Mouse (Mus musculus) frontal cortex, postnatal 10 days (tissue): ENCODE data around the gene C130073F10Rik.
"Not testable (repeated sequence)": the region's sequence is repeated elsewhere in the genome, so short reads cannot be mapped to it uniquely, and the experiment has no call there.

Experiments
- DNase-seq, 2 experiments: peaks; one replicate each; pipeline ENCODE4 v3.0.0; 2022; ENCODE audit warnings: low spot score in 2 of 2, mixed read lengths in 1 of 2

C130073F10Rik gene

DNA sequence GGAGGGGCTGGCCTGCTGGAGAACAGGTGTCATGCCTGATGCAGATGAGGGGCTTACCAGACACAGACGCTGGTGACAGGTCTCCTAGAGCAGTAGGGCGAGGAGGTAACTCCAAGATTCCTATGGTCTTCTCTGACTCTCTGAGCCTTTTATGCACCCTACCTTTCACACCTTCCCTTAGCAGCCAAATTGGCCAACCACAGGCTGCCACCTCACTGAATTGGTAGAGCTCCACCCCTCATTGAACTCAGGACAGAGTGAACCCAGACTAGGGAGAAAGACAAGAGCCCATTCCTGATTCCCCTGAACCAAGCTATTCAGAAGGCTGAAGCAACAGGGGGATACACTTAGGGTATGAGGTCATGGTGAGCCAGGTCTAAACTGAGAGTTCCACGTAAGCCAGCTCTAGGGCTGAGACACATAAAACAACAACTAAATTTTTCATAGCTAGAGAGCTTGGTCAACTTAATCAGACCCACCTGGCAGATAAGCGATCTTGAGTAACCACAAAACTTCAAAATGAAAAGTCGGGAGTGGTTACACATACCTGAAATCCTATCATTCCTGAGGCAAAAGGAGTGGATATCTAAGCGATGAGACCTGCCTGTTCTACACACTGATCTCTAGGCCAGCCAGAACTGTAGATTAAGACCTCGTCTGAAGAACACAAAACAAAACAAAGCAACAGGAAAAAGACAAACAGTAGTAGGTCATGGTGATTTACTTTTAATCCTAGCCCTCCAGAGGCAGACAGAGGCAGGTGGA is at the start of gene C130073F10Rik:
TSS of gene C130073F10Rik (minus strand) at position 134 of the 765 bp plus-strand sequence.
- no peak for DNase-seq

DNA sequence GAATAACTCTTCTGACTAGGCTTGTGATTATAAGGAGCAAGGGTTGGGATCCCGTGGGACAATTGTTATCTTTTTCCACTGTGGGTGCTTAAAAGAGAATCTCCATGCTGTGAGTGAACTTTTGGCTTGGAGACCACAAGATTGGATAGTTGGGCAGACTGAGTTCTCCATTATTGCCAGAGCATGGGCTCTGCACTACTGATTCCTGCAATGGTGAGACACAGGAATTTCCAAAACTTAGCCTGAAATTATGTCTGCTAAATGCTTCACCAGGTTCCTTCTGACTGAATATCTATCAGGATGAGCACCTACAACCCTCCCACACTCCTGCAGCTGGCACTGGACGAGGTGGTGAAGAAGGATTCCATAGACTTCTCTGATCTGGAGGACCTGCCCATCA is 46.5 kb upstream of the C130073F10Rik start, which contains the start of gene Gm12794:
TSS of gene Gm12794 (plus strand) at position 301 of the 400 bp plus-strand sequence.
- not testable (repeated sequence) for DNase-seq

DNA sequence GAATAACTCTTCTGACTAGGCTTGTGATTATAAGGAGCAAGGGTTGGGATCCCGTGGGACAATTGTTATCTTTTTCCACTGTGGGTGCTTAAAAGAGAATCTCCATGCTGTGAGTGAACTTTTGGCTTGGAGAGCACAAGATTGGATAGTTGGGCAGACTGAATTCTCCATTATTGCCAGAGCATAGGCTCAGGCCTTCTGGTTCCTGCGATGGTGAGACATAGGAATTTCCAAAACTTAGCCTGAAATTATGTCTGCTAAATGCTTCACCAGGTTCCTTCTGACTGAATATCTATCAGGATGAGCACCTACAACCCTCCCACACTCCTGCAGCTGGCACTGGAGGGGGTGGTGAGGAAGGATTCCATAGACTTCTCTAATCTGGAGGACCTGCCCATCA is 15.2 kb upstream of the C130073F10Rik start, which contains the start of gene Gm12800:
TSS of gene Gm12800 (plus strand) at position 301 of the 400 bp plus-strand sequence.
- DNase-seq, result not testable (repeated sequence)

DNA sequence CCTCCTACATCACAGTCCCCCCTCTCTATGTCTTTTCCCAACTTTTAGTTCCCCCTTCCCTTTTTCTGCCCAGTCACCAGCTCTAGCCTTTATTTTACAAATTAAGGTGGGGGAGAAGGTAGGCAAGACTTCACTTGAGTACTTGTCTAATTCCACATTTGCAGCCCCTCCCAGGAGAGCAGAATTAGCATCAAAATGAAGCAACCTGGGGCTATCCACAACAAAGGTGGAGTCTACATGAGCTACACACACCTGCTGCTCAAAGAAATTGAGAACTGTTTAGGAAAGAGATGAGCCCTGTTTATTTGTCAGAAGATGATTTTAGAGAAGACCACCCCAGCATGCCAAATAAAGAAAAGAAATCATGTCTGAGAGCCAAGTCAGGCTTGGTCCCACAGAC is 4.2 kb downstream of the C130073F10Rik start:
- no peak for DNase-seq

DNA sequence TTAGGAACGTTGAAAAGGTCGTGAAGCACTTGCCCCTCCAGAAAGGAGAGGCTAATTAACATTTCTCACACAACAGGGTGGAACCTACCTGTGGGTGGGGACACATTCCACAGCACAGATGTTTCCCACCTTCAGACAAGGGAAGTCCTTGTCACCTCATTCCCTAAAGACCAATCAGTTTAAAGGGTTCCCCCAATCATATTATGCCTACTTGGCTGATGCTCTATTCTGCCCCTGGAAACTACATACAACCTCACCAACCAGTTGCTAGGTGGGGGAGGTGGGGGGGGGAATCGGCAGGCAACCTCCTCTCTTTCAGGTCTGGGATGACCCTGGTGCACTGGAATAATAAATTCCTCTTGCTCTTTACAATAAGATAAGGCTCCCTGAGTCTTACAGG is 9.9 kb downstream of the C130073F10Rik start:
- no peak for DNase-seq

DNA sequence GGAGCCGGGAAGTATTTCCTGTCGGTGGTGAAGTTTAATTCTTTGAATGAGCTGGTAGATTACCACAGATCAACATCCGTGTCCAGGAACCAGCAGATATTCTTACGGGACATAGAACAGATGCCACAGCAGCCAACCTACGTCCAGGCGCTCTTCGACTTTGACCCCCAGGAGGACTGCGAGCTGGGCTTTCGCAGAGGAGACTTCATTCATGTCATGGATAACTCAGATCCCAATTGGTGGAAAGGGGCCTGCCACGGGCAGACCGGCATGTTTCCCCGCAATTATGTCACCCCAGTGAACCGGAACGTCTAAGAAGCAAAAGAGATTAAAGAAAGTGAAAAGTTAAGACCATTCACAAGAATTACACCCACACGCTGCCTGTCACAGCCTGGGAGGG is 17.9 kb downstream of the C130073F10Rik start:
- not testable (repeated sequence) for DNase-seq

DNA sequence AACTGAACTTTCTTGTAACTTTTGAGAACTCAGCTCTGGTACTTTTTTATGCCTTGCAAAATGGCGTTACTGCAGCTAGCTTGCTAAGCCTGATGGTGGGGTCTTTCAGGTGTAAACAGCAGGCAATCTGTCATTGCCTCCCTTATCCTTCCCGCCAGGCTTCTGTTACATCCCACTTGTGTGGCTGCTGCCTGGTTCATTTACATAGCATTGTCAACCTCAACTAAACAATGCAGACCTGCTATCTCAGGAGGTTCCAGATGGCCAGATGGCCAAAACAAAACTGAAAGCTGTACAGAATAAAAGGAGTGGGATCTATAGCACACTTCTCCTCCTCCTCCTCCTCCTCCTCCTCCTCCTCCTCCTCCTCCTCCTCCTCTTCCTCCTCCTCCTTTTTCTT is 21.6 kb downstream of the C130073F10Rik start:
- not testable (repeated sequence) for DNase-seq

DNA sequence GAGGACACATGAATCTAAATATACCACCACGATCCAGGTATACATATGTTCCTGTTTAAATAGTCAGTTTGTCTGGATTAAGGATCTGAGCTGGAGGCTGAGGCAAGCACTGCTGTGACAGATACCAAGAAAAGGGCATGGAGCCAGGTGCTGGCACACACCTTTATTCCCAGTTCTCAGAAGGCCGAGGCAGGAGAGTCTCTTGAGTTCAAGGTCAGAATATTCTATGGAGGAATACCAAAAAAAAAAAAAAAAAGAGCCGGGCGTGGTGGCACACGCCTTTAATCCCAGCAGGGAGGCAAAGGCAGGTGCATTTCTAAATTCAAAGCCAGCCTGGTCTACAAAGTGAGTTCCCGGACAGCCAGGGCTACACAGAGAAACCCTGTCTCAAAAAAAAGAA is 31.3 kb downstream of the C130073F10Rik start:
- no peak for DNase-seq

DNA sequence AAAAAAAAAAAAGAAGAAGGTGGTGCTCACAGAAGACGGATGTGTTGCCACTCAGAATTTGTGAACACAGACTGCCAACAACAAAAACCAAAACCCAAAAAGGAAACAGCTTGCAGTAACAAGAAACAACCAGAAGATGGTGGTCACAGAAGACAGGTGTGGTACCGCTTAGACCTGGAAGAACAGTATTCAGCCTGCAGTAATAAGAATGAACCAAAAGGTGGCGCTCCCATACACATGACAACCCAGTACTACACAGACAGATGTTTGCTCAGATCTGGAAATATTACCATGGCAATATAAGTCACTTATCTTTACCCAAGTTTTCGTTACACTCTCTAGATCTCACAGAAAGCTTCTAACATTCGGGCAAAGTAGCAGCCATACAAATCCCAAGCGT is 32.7 kb downstream of the C130073F10Rik start:
- peak; percentile 14 to 17 for DNase-seq

DNA sequence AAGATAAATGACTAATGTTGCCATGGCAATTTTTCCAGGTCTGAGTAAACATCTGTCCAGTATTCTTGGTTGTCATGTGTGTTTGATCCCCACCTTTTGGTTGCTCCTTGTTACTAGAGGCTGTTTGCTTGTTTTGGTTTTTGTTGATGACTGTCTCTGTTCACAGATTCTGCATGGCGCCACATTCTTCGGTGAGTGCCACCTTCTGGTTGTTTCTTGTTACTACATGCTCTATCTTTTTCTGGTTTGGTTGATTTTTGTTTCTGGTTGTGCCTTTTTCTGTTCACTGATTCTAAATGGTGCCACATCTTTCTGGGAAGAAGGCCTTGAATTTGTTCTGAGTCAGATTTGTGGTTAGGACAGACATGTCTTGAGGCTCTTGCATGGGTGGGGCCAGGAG is 42.7 kb downstream of the C130073F10Rik start:
- no peak for DNase-seq

DNA sequence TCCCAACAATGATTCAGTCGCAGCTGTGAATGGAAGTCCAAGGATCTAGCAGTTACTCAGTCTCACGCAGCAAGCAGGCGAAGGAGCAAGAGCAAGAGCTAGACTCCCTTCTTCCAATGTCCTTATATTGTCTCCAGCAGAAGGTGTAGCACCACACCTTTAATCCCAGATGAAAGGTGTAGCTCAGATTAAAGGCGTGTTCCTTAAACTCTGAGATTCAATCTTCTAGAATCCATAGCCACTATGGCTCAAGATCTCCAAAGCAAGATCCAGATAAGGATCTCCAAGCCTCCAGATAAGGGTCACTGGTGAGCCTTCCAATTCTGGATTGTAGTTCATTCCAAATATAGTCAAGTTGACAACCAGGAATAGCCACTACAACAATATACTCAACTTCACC is 49.7 kb downstream of the C130073F10Rik start, which contains the start of gene B020004J07Rik:
TSS of gene B020004J07Rik (minus strand) at position 101 of the 400 bp plus-strand sequence.
- DNase-seq, result not testable (repeated sequence)
